Mouse (Mus musculus) T-helper 1 cell (primary cell): ENCODE measurements around the gene Ptpre.

Experiments used
- in situ Hi-C: fragments of 300-600 bp; cut with MboI, MseI; formaldehyde crosslinking; loops from one replicate; pipeline ENCODE4 v1.15.1; 2025; ENCODE audit warnings: high pct_unique_total_duplicates

Gene Ptpre

DNA sequence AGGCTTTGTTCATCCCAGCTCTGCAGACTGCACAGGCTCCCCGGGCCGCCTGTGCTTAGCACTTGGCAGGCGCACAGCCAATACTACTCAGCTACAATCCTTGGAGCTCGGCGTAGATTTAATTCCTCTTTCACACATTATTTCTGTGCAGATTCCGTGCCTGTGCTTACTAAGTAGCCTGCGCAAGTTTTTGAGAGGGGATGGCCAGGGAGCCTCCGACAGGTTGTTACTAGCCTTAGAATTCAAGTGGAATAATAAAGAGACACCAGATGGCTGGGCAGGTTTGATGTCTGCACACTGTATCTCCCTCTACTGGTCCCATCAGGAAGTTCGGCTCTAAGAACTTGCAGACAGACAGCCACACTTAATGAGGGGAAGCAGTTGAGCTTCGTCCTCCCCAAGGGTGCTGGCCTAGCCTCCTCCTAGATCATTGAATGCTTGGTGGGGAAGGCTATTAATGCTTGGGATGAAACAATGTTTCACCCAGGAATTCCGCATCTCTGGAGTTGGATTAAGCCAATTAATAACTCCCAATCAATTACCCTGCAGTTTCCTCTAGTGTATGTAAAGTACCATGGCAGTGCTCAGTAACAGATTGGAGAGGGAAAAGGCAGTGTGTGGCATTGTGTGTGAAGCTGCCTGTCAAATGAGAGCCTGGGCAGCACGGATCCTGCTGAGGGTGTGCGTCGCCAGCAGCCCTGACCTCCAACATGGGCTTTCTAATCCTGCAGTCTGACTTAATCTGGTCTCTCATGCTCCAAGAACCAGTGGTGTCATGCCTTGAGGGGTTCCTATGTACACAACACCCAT, 104.6 kb downstream of the Ptpre start:
- in situ Hi-C loops: no loop called here

DNA sequence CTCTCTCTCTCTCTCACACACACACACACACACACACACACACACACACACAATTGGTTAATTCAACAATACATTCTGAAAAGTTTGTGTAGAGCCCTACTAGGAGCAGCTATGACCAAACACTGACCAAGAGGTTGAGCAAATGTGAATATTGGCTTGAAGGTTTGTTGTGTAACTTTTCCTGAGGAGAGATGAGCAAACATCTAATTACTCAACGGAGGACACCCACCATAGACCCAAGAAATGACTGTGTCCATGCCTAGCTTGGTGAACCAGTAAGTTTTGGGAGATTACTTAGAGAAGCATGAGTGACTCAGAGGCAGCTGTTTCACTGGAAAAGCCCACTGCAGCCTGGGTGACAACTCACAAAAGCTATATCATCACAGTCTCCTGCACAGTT, 107.2 kb downstream of the Ptpre start:
- in situ Hi-C loops: no loop called here

DNA sequence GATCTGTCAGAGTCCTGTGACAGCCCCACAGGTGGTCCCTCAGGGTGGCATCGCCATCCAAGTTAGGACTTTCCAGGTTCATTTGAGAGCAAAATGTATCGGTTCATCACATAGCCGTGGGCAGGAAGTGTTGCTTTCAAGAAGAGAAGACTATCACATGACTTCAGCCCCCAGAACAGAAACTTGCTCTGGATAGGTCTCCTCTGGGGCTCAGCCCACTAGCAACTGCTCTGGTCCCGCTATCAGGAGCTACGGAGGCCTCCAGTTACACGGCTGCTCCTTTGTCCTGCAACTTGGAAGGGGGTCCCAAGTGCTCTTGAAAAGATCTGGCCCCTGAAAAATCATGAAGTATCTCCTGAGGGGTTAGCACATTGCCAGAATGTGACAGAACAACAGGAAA, 109.7 kb downstream of the Ptpre start:
- in situ Hi-C loops: no loop called here

DNA sequence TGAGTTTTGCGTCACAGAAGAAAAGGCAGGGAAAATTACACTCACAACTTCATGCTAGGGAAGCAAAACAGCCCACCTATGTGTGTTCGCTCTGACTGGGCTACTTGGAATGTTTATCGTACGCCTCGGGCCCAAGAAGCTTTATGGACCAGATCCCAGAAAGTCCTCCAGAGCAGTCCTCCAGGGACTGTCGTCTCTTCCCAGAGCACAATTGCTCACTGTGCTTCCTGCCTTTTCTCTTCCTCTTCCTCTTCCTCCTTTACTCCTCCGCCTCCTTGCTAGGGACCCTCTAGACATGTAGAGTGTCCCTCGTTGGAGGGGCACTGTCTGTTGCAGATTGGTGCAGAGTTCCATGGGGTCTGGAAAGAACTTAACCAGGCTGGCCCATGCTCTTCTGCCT, 111.5 kb downstream of the Ptpre start:
- in situ Hi-C loops: no loop called here

DNA sequence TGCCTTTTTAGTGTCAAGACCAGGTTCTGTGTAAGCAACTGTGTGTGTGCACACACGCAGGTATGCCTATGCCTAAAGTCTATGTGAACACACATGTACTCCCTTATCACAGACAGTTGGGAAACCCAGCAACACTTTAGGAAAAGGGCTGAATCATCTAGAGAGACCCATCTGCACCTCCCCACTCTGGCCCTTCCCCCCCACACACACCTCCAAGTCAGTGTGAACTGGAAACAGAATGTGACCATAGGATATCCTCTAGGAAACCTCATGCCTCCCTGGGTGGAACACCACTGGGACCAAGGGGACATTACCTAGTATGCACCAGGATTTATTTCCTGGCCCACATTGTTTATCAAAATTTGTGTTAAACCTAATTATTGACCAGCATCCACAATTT, 112.0 kb downstream of the Ptpre start:
- in situ Hi-C loops: no loop called here

DNA sequence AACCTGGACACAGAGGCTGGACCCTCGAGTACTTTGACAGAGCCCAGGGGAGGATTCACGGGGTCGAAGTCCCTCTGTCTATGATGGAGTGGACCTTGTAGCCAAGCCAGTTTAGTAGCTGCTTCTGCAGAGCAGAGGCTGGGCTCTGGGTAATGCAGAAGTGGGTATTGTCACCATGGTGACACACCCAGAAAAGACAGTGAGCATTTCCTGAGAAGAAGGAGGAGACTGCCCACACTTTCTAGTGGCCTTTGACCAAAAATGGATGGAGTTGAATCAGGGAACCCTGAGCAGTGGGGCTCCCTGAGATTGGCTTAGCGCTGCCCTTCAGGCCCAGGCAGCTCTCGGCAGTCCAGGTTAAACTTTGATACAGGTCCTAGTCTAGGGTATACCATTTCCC, 112.8 kb downstream of the Ptpre start:
- in situ Hi-C loops: no loop called here

DNA sequence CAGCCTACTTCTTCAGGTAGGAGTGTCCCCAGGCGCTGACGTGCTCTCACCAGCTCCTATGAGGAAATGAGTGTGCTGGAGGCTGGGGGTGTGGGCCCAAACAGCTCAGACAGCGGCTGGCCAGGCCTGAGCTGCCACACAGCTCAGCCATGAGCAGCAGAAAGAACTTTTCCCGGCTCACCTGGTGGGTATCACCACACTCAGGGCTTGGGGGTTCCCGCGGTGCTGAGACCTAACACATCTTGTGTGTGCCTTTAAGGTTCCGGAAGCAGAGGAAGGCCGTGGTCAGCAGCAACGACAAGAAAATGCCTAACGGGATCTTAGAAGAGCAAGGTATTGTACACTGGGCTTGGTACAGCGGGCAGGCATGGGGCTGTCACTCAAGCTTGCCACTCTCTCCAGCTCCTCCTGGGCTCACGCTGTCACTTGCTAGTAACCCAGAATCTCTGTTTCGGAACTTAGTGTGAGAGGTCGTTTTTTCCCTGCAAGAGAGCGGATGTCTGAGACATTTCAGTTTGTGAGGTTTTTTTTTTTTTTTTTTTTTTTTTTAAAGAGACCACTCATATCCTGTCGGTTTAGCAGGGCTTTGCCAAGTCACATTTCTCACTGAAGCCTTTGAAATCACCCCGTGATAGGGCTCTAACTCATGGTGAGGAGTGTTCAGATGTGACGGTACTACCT, 114.7 kb downstream of the Ptpre start:
- in situ Hi-C loops: no loop called here

DNA sequence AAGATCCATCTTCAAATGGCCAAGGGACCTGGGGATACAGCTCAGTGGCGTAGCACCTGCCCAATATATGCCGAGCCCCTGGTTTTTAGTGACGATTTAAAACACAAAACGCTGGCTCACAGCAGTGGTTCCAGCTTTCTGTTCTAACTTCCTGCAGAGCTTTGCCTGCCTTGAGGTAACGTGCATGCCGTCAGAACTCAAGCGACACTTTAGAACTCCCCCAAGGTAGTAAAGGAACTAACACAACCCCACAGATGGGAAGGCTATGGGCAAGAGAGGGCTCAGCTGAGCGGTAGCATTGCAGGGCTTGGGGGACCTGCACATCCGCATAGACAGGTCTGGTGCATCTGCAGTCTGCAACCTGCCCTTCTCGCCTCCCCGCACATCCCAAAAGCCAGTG, 115.5 kb downstream of the Ptpre start:
- in situ Hi-C loops: no loop called here

DNA sequence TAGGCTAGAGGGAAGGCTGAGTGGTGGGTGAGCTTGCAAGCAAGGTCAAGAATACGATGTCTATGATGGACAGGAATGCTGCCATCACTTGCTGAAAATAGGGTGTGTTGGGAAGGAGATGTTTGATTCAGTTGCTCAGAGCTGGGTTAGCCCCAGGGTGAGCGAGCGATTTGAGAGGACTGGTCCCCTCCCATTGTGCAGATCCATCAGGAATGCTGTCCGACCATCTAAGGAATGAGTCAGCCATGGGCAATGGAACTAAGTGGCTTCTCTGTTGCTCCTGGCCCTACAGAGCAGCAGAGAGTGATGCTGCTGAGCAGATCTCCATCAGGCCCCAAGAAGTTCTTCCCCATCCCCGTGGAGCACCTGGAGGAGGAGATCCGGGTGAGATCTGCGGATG, 116.3 kb downstream of the Ptpre start:
- in situ Hi-C loops: no loop called here

DNA sequence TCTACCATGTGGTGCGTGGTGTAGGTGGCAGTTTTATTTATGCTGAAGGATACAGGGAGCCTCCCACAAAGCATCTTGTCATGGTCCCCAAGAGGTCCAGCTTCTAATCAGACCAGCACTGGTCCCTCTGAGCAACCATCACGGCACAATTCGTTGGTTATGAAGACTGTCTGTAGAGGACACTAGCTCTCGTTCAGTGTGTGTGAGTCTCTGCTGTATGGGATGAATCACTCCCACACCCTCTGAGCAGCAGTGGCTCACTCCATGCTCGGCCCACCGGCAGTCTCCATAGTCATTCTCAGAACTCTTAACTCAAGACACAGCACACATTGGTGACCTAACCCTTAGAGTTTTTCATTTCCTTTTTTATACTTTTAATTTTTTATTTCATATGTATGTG, 117.0 kb downstream of the Ptpre start:
- in situ Hi-C loops: no loop called here

DNA sequence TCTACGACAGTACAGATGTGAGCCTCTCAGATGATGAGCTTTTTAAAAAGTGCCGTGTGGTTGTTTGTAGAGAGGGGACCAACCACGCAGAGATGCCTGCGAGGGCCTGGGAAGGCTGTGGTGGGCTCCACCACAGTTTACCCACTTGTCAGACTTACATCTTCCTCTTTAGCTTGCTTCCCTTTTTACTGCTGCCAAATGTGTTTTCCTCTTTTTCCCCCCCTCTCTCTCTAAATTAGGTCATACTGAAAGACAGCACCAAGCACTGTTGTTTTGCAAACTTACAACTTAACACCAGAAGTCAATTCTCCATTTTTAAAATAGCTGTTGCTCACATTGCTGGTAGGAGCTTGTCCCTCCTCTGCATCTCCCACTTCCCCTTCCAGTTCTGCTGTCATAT, 117.8 kb downstream of the Ptpre start:
- in situ Hi-C loops: no loop called here

DNA sequence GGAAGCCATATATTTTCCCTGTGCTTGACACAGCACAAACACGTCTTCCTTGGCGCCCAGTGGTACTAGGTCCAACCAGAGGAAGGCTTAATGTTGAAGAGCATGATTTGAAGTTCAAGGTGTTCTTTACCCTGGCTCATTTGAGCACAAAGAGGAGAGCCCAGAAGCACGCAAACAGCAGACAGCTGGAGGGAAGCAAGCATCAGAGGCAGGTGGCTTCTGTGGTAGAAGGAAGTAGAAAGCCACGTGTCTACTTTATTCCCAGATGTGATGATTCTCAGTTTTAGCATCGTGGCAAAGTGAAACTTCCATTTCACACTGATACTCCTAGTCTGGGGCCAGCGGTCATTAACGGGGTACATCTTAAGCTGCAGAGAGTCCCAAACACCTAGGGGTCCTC, 120.9 kb downstream of the Ptpre start:
- in situ Hi-C loops: no loop called here

DNA sequence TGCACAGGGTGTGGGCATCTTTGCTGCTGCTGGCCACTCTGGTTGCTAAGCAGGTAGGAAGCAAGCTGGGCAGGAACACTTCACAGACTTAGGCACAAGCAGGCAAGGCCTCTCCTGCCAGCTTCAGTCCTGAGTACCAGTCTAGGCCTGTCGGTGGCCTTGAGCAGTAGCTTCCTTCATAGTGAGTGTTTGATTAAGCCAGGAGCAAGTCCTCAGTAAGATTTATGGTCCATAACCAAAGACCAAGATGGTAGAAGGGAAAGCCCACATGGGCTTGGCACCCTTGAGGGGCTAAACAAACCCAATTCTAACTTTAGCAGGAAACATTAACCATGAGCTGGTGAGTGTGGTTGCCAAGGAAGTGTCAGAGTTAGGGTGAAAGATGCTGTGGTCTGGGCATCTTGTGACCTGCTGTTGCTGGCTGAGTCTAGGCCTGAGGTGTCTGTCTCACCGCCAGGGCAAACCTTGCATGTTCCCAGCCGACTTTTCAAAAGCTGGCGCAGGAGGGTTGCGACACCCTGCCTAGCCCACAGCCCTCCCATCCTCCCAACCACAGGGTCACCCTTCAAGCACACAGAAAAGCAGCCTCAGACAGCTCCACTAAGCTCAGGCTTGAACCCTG, 122.1 kb downstream of the Ptpre start:
- in situ Hi-C loops: no loop called here

DNA sequence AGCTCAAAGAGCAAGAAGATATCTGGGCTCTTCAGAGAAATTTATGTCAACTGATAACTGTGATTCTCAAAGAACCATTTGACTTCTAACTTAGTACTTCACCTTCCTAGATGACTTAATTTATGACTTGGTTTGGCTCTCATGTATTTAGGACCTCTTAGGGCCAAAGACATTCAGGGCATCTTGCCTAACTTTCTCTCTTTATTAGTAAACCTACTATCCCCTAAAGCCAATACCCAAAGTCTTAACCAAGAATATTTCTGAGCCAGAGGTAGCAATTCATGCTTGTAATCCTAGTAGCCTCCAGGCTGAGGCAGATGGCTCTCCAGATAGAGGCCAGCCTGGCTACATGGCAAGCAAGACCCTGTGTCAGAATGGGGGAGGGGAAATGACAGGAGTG, 123.0 kb downstream of the Ptpre start:
- in situ Hi-C loops: no loop called here

DNA sequence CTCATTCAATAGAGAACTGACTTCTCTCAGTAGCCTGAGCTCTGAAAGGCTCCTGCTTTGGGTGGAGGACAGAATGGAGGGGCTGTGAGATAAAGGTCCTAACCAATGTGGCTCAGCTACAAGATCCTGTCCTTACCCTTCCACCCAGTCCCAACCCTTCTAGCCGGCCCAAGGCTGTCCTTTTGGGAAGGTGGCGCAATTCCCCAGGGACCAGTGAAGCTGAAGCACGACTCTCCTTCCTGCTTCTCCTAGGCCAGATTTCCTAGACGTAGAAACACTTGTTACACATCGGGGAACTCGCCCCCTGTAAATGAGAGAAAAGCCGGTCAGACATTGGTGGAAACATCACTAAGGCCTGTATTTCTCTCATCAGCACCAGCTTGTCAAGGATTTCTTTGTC, 126.9 kb downstream of the Ptpre start:
- in situ Hi-C loops: no loop called here

DNA sequence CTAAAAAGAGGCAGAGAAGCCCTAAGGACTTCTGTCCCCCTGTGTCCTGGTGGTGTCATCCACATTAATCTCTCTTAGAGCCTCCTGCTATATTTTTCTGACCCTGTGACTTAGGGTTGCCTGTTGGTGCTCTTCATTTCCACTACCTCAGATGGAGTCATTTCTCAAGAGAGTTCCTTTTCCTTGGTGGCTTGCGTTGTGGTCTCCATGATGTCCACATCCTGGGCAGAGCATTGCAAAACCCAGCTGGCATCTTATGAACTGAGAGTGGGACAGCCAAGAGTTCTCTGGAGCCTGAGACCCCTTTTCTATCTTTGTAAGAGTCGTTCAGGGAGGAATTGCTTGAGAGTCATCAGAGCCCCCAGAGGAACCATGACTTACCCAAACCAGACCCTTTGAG, 129.0 kb downstream of the Ptpre start:
- in situ Hi-C loops: no loop called here

DNA sequence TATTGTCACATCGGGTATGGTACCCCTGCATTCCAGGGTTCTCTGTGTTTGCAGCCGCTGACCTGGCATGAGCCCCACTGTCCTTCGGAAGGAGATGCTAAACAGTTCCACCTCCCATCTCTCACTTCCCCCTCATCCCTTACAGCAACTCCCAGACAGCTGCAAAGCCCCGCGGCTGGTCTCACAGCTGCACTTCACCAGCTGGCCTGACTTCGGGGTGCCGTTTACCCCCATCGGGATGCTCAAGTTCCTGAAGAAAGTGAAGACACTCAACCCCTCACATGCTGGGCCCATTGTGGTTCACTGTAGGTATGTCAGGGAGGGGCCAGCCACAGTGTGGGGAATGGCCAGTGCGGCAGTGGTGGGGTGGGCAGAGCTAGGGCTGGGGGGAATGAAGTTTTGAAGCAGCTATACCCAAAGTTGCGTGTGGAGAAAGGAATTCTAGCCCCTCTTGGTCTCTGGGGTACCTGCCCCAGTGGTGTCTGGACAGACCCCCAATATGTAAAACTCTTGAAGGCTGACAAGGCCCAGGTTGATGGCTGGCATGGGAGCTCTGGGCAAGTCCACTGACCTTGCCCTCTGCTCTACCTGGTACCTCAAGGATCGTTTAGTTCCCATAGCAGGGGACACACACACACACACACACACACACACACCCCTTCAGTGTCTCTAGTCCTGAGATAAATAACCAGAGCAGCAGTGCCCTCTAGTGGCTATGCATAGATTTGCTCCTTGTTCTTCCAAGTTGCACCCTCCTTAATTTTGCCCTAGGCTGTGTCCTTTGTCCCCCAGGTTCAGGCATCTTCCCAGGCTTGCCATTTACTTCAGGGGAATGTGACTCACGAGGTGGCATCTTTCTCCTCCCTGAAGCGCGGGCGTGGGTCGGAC, 131.8 kb downstream of the Ptpre start:
- in situ Hi-C loops: no loop called here

DNA sequence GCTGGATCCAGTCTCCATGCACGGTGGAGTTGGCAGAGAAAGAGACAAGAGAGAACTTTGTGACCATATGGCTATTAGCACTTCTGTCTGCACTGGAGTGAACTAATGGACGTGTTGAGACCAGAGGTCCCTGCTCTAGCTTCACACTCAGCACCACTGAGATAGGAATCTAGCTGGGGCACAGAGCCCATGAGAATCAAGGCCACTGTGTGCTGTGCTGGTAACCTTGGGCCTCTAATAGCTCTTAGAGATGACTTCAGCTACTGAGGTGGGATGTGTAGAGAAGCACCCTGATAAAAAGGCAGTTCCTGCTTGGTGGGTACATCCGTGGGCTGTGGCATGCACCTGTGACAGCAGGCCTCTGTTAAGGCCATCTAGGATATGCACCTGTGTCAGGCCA, 136.3 kb downstream of the Ptpre start:
- in situ Hi-C loops: no loop called here

DNA sequence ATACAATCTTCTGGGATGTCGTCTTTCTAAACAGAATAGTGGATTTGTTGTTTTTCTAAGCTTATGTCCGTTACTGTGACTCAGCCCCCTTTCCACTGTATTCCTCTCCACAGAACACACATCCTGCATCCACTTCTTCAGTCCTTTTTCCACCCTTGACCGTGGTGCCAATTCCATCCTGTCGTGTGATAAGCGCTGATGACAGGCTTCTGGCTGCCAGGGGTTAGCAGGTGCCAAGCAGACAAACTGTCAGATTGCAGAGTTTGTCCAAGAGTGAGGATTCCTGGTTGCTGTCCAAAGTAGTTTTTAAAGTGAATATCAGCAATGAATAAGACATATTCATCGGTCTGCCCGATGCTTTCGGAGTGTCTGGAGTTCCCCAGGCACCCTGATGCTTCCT, 139.4 kb downstream of the Ptpre start:
- in situ Hi-C loops: no loop called here

DNA sequence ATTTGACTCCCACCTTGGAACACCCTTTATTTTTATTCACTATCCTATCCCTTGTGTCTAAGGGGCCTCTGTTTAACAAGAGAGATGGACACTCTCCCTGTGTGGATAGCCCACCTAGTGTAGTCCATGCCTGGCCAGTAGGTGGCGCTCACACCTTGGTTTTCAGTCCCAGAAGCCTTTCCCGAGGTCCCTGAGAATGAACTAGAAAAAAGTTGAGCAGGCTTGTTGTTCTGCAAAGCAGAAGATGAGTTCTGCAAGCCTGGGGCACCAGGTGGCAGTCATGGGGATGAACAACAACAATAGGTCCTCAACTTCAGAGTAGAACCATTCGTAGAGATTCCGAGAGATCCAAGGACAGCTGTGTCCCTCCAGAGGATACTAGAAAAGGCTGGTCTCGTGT, 143.1 kb downstream of the Ptpre start:
- in situ Hi-C loops: loop anchor here (5.0 kb wide), 1 partner anchor 57 kb away; no protein-coding TSS in a partner anchor

DNA sequence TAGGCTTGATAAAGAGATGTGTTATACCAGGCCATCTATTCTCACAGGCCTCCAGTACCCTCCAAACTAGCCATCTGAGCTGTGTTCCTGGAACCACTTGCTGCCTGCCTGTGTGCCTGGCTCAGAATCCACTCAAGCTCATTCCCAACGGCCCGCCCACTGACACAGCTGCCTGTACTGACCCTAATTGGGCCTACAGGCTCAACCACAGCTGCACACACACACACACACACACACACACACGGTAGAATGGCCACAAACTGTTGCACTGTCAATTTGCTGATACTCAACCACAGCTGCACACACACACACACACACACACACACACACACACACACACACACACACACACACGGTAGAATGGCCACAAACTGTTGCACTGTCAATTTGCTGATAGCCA, 146.8 kb downstream of the Ptpre start:
- in situ Hi-C loops: loop anchor here (5.0 kb wide), 1 partner anchor 53 kb away; no protein-coding TSS in a partner anchor

DNA sequence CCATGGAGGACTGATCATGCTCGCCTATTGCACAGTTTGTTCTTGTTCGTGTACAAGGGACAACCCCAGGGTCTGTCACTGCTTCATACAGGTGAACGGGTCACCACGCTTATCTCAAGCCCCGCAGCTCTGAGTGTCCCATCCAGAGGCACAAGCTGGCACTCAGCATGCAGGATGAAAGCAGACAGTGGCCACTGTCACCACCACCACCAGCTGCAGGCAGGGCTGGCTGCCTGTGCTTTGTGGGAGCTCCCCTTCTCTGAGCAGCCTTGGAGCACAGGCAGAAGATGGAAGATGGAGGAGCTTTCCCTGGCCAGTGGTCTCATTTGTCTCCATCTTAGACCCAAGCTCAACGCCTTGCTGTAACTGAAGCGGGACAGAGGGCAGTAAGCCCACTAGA, 147.7 kb downstream of the Ptpre start:
- in situ Hi-C loops: loop anchor here (5.0 kb wide), 1 partner anchor 52 kb away; no protein-coding TSS in a partner anchor
